Mouse (Mus musculus) cerebellum, adult 2 months (tissue): ENCODE data around the gene H1foo.

Source experiments
- CTCF ChIP-seq: fragments of 200-500 bp; IDR thresholded peaks from 2 replicates; pipeline ENCODE4 v1.5.1; 2011; ENCODE audit warnings: low read depth, mild to moderate bottlenecking, control low read depth, low read length, moderate library complexity, borderline replicate concordance; ENCODE audit not compliant: insufficient read depth
- POLR2A ChIP-seq: fragments of 200-500 bp; IDR thresholded peaks from 2 replicates; pipeline ENCODE4 v1.6.1; 2011; ENCODE audit warnings: low read length, control low read depth, borderline replicate concordance; ENCODE audit not compliant: insufficient read depth

DNA sequence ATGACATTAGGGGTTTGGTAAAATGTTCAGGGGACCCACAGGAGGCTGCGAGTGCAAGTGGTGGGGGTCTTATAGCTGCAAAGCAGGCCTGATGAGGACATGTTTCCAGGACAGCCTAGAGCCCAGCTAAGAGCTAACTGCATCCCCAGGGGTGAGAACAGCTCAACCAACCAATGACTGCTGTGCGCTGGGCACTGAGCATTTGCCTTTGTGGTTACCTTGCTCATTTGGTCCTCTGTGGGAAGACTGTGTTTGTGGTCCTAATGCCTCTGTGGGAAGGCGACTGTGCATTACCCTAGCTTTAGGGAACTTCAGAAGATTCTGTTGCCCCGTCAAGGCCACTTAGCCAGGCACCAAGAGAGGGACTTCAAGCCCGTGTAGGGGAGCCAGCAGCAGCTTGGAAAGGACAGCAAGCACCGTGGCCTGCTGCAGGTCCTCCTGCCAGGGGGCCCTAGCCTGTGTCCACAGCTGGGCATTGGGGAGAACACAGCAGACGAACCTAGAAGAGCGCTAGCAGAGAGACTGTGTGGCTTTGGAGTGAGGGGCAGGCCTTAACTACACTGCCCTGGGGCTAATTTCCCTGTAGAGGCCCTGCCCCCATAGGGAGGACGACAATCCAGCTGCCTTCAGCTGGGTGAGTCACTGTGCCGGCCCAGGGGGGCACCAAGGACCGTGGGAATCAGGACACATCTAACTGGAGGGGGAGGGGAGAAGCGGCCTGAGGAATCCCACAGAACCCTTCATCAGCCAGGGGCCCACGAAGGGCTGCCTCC, 46.6 kb downstream of the H1foo start:
- TF ChIP-seq POLR2A: no peak
- no peak for TF ChIP-seq CTCF
